21 mouse cellular contexts compared by ENCODE assay signal in genomic region chr7:141056976-141057375, GRCm38 (mm10). TPM values are rescaled to one million over a fixed set of nuclear protein-coding genes. Genes with fewer than 3 reads are reported as not detected.
"Had no signal": no experiment of that assay in that cellular context is flagged by ENCODE, and none has a peak within 500 bp of the region (broad histone marks: within the 10 kb centered on the region; RNA-seq: fewer than 3 reads in every experiment).

No protein-coding gene starts in this region.

- H3K9me3 ChIP-seq: liver, embryonic 15.5 days; midbrain, embryonic 12.5 days had no signal

- ATAC-seq: midbrain, embryonic 16.5 days had no signal

- DNase-seq: left cerebral cortex, postnatal 4 days; lung, embryonic 14.5 days; lung, postnatal 10 days; lung, postnatal 4 days; right cerebral cortex, postnatal 25 days; thymus, postnatal 4 days had no signal

- H3K27ac ChIP-seq: layer of hippocampus, adult 2 months; limb, embryonic 13.5 days; liver, embryonic 15.5 days; midbrain, embryonic 12.5 days; stomach, postnatal 0 days had no signal

- H3K36me3 ChIP-seq: limb, embryonic 13.5 days; liver, embryonic 15.5 days had no signal

- H3K4me3 ChIP-seq: layer of hippocampus, adult 2 months; limb, embryonic 13.5 days; liver, embryonic 15.5 days; midbrain, embryonic 12.5 days had no signal

- H3K9ac ChIP-seq: limb, embryonic 13.5 days; liver, embryonic 15.5 days; lung, embryonic 14.5 days; midbrain, embryonic 12.5 days had no signal

- H3K27me3 ChIP-seq: limb, embryonic 13.5 days; midbrain, embryonic 12.5 days had no signal

RNA-seq across cellular contexts. Expression of gene Pkp3, which starts 21.0 kb away (rescaled TPM):
- total RNA-seq: layer of hippocampus, adult 2 months; layer of hippocampus, postnatal 10 days; left cerebral cortex, postnatal 10 days; left cerebral cortex, postnatal 4 days had no signal
- polyA plus RNA-seq: neural tube, embryonic 14.5 days had no signal

RNA-seq across cellular contexts. Expression of gene Gm17387, which starts 28.0 kb away (rescaled TPM):
- total RNA-seq: layer of hippocampus, adult 2 months; layer of hippocampus, postnatal 10 days; left cerebral cortex, adult 18-20 months; left cerebral cortex, postnatal 10 days; left cerebral cortex, postnatal 4 days; megakaryocyte-erythroid progenitor cell, adult 5-6 weeks had no signal
- polyA plus RNA-seq: kidney, adult 2 months; kidney, embryonic 16.5 days; limb, embryonic 13.5 days; liver, embryonic 11.5 days; liver, embryonic 15.5 days; lung, embryonic 14.5 days; midbrain, embryonic 12.5 days; midbrain, embryonic 16.5 days; neural tube, embryonic 14.5 days; small intestine, adult 2 months; stomach, postnatal 0 days had no signal

RNA-seq across cellular contexts. Expression of gene Ifitm6, which starts 39.3 kb away (rescaled TPM):
- total RNA-seq: layer of hippocampus, adult 2 months; layer of hippocampus, postnatal 10 days; left cerebral cortex, postnatal 10 days; left cerebral cortex, postnatal 4 days had no signal
- polyA plus RNA-seq: limb, embryonic 13.5 days had no signal
